Mouse (Mus musculus): ENCODE measurements around the gene Rln1.

Gene Rln1

DNA sequence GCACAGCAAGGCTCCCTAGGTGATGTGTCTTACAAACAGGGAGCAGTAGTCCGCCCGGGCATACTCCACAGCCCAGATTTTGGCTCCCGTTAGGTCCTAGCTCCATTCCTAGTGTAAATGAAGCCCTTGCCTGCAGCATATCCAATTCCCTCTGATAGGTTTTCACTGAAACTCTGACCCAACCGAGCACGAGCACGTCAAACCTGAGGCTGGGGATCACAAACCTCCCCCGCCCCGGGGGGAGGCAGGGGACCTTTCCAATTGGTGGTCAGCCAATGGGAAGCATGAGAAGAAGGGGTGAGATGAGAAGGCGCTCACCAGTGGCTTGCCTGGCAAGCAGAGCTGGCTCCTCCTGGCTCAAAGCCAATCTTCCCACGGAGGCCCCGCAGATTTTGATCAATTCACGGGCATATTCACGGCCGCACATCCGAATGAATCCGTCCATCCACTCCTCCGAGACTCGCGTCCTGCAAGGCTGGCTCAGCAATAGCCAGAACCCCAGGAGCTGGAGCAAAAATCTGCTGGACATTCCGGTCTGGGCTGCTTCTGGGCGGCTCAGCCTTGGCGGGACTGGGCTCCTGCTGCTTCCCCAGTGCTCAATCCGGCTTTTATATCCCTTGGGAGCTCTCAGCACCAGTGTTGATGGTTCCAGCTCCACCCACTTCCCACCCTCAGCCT lies at the start of gene Rln1:
TSS of gene Rln1 (minus strand) at position 603 of the 678 bp plus-strand sequence.
- DNase-seq = peak; percentile 28 to 38

GRCm38 (mm10) chr19:29383368-29383767 lies 48.9 kb upstream of the Rln1 start:
- no peak for DNase-seq

DNA sequence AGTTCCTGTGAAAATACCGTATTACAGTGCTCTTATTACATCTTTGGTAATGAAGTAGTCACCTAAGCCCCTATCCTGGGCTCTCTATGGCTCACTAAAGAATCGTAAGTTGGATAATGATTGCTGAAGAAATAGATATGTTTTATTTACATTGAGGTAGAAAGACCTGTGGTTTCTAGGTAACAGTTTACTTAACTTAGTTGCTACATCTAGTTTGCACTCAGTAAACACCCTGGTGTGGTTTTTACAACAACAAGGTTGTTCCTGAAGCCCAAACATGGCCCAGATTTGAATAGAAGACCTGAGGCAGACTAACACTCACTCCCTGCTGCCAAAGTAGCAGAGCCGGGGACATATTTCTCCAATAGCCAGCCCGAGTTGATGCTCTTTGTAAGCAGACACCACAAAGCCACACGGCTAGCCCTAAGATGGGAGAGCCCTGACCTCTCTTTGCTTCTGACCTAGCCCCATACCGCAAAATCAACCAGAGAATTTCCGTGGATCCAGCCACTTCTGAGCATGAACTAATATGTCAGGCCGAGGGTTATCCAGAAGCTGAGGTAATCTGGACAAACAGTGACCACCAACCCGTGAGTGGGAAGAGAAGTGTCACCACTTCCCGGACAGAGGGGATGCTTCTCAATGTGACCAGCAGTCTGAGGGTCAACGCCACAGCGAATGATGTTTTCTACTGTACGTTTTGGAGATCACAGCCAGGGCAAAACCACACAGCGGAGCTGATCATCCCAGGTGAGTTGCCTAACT lies 45.6 kb upstream of the Rln1 start:
- no peak for DNase-seq

- no peak for DNase-seq
Observed at GRCm38 (mm10) chr19:29376382-29376781, 41.9 kb upstream of the Rln1 start.

DNA sequence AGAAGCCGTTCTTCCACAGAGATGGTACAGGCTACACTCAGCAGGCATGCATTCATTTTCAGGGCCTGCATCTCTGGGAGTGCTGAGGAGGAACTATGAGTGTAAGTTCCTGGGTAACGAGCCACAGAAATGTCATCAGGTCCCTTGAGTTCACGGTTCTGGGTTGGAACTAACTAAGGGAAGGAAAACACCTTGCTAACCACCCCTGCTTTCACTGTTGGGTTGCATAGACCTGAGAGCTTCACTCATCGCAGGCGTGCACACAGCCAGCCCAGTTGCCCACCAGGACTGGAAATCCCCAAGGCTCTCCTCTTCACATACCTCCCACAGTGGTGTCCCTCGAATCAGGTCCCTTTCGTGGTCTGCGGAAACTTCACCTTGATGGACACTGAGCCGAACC lies 40.5 kb upstream of the Rln1 start:
- DNase-seq = no peak

- DNase-seq = no peak
Observed at GRCm38 (mm10) chr19:29373438-29373837, 39.0 kb upstream of the Rln1 start.

DNA sequence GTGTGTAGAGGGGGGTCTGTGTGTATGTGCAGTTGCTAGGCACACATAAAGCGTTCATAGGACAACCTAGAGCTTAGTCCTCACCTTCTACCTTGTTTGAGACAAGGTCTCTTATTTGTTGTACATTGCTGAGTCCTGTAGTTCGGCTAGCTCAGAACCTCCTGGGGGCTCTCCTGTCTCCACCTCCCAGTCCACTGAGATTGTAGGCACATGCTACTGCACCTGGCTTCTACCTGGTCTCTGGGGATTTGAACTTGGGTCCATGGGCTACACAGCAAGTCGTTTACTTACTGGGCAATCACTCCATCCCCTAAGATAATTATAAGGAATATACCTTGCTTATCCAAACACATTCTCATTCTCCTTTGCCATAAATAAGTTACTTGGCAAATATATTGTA lies 38.2 kb upstream of the Rln1 start:
- DNase-seq = no peak

- no peak for DNase-seq
Observed at GRCm38 (mm10) chr19:29372138-29372537, 37.7 kb upstream of the Rln1 start.

GRCm38 (mm10) chr19:29371284-29372081 lies 37.0 kb upstream of the Rln1 start:
- DNase-seq = no peak

GRCm38 (mm10) chr19:29370545-29371283 lies 36.2 kb upstream of the Rln1 start:
- no peak for DNase-seq

DNA sequence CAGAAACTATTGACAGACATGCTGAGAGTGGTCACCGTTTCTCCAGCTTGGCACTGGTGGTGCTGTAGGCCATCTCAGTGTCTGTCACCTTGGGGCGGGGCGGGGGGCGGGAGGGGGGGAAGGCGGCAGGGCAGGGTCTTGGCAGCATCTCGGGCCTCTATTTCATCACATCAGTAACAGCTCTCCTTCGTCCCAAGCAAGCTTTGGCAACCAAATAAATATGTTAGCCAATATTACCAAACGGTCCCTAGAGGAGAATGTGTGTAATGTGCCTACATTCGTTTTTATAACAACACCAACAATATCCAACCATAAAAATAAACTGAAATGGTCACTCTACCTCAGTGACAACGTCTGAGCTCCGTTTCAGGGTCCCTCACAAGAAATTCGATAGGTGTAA lies 35.6 kb upstream of the Rln1 start:
- DNase-seq = no peak

- DNase-seq = no peak
Observed at GRCm38 (mm10) chr19:29368671-29369309, 34.3 kb upstream of the Rln1 start.

DNA sequence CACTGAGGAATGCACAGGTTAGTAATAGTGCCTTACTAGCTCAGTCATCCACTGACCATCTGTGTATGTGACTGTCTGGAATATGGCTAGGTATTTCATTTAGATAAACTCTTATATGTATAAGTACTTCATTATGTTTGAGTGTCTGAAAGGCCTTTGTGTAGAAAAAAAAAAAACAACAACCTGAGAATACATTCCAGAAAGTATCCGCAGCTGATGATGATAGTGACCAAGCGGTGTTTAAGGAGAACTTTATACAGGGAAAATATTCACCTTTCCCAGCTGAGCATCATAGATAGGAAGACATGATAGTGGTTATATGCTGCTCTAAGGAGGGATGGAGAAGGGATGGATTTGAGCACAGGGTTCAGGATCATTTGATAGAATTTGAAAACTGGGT lies 33.6 kb upstream of the Rln1 start:
- no peak for DNase-seq

DNA sequence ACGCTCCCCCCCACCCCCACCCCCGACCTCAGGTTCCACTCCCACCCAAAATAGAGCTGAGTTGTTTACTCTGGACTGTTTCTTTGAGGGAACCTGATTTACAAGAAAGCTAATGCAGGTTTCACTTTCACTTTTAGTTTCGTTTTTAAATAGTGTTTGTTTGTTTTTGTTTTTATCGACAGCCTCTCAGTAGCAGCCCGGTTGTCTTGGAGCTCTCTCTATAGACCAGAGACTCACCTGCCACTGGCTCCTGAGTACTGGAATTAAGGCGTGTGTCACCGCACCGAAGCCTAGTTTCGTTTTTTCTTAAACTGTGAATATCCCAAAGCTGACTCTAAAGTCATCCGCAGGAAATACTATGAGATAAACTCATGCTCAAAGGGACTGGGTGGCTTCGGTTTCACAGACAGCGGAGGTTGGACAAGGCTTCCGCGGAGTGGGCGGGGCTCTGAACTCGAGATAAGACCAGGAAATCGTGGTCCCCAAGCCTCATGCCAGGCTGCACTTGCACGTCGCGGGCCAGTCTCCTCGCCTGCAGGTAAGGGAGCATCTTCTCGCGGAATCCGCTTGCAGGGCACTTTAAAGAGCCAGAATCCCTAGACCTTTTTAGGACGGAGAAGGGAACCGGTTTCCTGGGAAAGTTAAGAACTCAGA lies 32.6 kb upstream of the Rln1 start, which contains the start of the genes Plgrkt and Cd274:
TSS of gene Plgrkt (minus strand) at position 422 of the 654 bp plus-strand sequence.
TSS of gene Cd274 (plus strand) at position 487 of the 654 bp plus-strand sequence.
- peak; percentile 78 to 83 for DNase-seq

- DNase-seq = no peak
Observed at GRCm38 (mm10) chr19:29366226-29366968, 31.9 kb upstream of the Rln1 start.

DNA sequence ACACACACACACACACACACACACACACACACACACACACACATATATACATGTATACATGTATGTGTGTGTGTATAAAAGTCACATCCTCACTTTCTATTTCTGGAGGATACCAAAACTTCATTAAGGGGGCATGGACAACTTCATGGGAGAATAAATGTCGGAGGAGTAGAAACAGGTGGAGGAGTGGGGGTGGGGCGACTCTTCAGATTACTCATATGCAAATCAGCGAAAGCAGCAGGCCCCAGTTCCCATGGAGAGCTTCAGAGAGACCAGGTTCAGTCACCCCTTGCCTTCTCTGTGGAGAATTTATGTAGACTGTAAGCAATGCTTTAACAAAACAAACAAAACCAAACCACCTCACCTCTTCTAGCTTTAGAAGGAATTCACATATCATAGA lies 30.6 kb upstream of the Rln1 start:
- DNase-seq = no peak

DNA sequence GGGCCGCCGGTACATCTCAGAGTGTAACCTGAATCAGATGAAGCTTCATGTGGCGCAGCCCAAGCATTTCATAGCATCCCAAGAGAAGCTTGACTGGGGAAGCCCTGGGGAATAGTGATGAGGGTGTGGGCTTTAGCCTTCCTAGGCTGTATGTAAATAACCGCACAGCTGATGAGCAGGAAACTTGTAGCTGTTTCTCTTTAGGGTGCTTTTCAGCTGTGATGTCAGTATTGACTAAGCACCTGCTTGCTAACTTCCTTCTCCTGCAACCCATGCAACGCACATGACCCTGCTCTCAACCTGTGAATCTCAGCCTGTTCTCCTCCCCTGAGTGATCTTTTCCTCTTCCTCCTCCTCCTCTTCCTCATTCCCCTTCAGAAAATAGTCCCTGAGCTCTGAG lies 29.6 kb upstream of the Rln1 start:
- no peak for DNase-seq

DNA sequence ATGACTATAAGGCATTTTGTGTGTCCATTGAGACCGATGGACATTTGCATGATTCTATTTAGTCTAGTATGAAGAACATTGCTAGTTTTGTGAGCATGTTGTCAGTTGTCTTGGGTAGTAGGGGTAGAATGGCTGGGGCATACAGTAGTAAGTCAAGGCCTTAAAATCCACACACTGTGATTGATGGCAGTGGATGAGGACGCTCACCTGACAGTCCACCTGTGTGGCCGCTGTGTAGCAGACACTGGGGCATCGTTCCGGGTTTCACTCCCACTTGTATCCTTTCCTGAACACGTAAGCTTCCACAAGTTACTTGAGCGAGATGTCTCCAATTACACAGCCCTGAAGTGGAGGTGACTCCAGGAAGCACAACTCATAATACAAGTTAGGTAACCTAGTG lies 29.1 kb upstream of the Rln1 start:
- no peak for DNase-seq

DNA sequence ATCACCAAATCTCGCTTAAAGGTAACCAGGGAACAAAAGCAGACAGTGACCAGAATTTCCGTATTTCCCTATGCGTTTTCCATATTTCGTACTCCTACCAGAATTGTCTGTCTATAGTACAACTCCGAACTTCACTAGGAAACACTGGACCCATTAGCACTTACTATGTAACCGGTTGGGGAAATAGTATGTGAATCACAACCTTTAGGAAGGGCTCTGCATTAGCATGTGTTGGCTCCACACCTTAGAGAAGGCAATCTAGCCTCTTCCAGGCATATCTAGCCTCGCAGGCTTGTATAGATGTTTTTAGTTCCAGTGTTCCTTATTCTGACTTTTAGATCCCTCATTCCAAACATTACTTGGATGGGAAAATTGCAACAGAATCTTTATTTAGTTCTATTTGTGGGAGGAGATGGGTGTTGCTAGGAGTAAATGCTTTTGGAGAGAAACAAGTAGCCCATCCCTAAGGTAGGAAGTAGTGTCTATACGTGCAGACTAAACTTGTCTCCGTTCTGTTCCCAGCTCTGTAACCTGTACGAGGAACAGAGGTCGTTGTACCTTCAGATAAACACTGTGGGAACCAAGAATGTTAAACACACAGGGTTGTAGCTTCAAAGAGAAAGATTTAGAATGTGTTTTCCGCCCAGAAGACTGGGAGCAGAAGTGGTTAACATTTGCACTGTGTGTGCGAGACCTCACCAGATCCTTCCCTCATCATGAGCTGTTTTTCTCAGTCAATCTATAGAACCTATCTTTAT lies 27.9 kb upstream of the Rln1 start:
- no peak for DNase-seq

DNA sequence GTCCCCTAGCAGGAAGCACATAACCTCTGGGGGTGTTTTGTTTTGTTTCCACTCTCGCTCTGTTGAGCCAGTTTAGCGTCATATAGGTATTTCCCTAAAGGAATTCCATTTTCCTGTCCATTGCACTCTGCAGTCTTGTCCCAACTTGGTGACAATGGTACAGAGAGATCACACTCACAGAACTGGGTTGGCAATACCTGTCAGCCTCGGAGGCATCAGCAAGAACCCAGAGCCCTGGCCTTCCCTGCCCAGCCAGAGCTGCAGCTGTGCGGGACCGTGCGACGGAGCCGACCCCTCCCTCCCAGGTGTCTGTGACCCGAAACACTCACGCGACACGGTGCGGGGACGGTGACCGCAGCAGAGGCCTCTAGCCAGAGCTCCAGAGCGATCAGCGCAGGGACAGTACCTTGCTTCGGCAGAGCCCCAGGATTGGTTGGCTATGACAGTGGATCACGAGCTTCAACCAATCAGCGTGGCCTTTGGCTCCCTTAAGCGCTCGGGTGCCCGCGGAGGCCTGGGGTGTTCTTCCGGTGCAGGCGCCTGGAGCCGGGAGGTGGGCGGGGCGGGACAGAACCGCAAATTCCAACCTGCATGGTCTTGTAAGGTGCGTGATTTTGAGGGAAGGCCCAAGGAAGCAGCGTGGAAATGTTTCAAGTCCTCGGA lies 27.1 kb upstream of the Rln1 start:
- peak; percentile 91 to 92 for DNase-seq
